Mouse (Mus musculus): ENCODE results near the gene Fam69a. TPM values are rescaled to one million over a fixed set of nuclear protein-coding genes. Genes with fewer than 3 reads are reported as not detected.
"Not testable (repeated sequence)": the region's sequence is repeated elsewhere in the genome, so short reads cannot be mapped to it uniquely, and the experiment has no call there.

Fam69a gene
- 0.94 TPM in 1 of 2 replicates, not detected in the other for polyA plus RNA-seq (2012; ENCODE audit: insufficient read depth, low replicate concordance)

- peak within 1 kb of the TSS; percentile 94 for H3K4me3 ChIP-seq (replicated peaks)
- TF ChIP-seq GATA1 (IDR thresholded peaks at IDR 0.05; ENCODE audit: borderline replicate concordance, low read length) (no peak), FLI1 (IDR thresholded peaks at IDR 0.05; ENCODE audit: low read length) (no peak)
Observed at GRCm38 (mm10) chr5:107986967-107987834, at the start of gene Fam69a. Gene Fam69a, minus strand, starts transcription at chr5:107987085.

DNA sequence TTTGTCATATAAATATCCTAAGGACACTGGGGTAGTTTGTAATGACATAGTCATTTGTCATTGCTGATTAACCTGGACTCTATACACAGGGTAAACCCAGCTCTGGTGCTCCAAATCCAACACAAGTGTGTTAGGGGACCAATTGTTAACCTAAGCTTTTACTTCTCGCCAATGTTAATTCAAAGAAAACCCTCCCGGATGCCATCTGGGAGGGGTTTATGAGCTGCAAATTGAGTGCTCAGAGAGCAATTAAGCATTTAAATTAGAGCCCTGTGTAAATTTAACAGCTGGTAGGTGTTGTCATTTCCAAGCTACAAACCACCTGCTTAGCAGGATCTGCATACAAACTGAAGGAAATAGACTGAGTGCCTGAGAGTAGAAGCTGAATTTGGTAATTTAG, 48.6 kb upstream of the Fam69a start:
- H3K9me3 ChIP-seq = no peaks in the 10 kb centered on the region
- H3K4me3 ChIP-seq (replicated peaks) = no peak overlapping the region
- no peaks in the 10 kb centered on the region for H3K36me3 ChIP-seq (replicated peaks; ENCODE audit: low read length)
- TF ChIP-seq FLI1 (IDR thresholded peaks at IDR 0.05; ENCODE audit: low read length) (no peak), GATA1 (IDR thresholded peaks at IDR 0.05; ENCODE audit: borderline replicate concordance, low read length) (no peak)
- peaks cover 12% of the 10 kb centered on the region for H3K4me1 ChIP-seq
- no peaks in the 10 kb centered on the region for H3K27me3 ChIP-seq (replicated peaks)

More at GRCm38 (mm10) chr5:107986967-107987834, at the start of gene Fam69a:
- Histone ChIP-seq H3K27me3 (replicated peaks) (no peaks in the 10 kb centered on the region), H3K4me1 (peaks cover 46% of the 10 kb centered on the region), H3K36me3 (replicated peaks; ENCODE audit: low read length) (peaks cover 2% of the 10 kb centered on the region), H3K9me3 (no peaks in the 10 kb centered on the region)

- Histone ChIP-seq H3K4me3 (replicated peaks) (no peak overlapping the region), H3K27me3 (replicated peaks) (no peaks in the 10 kb centered on the region), H3K9me3 (no peaks in the 10 kb centered on the region), H3K4me1 (peaks cover 15% of the 10 kb centered on the region), H3K36me3 (replicated peaks; ENCODE audit: low read length) (no peaks in the 10 kb centered on the region)
- TF ChIP-seq FLI1 (IDR thresholded peaks at IDR 0.05; ENCODE audit: low read length) (no peak), GATA1 (IDR thresholded peaks at IDR 0.05; ENCODE audit: borderline replicate concordance, low read length) (no peak)
Observed at GRCm38 (mm10) chr5:108034194-108034593, 47.3 kb upstream of the Fam69a start.

GRCm38 (mm10) chr5:108031267-108031666, 44.4 kb upstream of the Fam69a start:
- H3K27me3 ChIP-seq (replicated peaks) = no peaks in the 10 kb centered on the region
- no peaks in the 10 kb centered on the region for H3K9me3 ChIP-seq
- no peaks in the 10 kb centered on the region for H3K36me3 ChIP-seq (replicated peaks; ENCODE audit: low read length)
- TF ChIP-seq FLI1 (IDR thresholded peaks at IDR 0.05; ENCODE audit: low read length) (no peak), GATA1 (IDR thresholded peaks at IDR 0.05; ENCODE audit: borderline replicate concordance, low read length) (no peak)
- peaks cover 28% of the 10 kb centered on the region for H3K4me1 ChIP-seq
- H3K4me3 ChIP-seq (replicated peaks) = no peak overlapping the region

DNA sequence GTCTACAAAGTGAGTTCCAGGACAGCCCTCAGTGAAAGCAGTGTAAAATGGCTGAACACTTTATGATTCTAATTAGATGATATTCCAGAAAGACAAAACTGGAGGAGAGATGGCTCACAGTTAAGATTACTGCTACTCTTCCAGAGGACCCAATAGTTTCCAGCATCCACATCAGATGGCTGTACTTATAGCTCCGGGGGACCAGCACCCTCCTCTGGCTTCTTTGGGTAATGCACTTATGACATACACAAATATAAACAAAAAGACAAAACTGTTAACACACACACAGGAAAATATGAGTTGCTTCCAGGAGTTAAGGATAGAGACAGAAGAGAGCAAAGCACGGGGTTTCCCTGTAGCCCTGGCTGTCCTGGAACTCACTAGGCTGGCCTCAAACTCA, 43.1 kb upstream of the Fam69a start:
- no peak for TF ChIP-seq GATA1 (IDR thresholded peaks at IDR 0.05; ENCODE audit: borderline replicate concordance, low read length)
- TF ChIP-seq FLI1 (IDR thresholded peaks at IDR 0.05; ENCODE audit: low read length) = no peak
- Histone ChIP-seq H3K4me3 (replicated peaks) (no peak overlapping the region), H3K36me3 (replicated peaks; ENCODE audit: low read length) (no peaks in the 10 kb centered on the region), H3K9me3 (no peaks in the 10 kb centered on the region), H3K27me3 (replicated peaks) (no peaks in the 10 kb centered on the region), H3K4me1 (peaks cover 28% of the 10 kb centered on the region)

DNA sequence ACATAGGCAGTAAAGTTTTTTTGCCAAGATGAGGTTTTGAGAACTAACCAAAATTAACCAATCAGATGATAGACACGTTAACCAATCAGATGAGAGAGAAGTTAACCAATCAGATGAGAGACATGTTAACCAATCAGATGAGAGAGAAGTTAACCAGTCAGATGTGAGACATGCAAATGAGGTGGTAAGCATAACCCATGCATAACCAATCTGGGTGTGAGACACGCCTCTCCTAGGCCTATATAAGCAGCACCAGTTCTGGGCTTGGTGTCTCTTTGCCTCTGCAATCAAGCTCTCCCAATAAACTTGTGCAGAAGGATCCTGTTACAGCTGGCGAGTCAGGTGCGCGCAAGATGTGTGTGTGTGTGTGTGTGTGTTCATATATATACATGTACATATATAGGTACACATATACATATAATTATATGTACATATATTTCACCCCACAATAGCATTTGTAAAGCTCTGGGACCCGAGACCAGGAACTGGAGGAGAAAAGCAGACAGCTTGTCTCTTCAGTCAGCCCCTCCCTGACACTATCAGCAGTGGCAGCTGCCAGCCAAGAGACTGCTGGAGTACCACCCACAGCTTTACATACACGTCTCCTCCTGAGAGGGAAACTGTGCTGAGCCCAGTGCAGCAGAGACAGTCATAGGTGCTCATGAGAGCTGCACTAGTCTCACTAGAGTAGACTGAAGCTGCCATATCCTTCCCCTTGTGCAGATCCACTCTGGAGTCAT, 42.1 kb upstream of the Fam69a start:
- H3K9me3 ChIP-seq; H3K4me3 ChIP-seq (replicated peaks); H3K36me3 ChIP-seq (replicated peaks; ENCODE audit: low read length); H3K27me3 ChIP-seq (replicated peaks): not testable (repeated sequence)
- peaks cover 28% of the 10 kb centered on the region for H3K4me1 ChIP-seq

DNA sequence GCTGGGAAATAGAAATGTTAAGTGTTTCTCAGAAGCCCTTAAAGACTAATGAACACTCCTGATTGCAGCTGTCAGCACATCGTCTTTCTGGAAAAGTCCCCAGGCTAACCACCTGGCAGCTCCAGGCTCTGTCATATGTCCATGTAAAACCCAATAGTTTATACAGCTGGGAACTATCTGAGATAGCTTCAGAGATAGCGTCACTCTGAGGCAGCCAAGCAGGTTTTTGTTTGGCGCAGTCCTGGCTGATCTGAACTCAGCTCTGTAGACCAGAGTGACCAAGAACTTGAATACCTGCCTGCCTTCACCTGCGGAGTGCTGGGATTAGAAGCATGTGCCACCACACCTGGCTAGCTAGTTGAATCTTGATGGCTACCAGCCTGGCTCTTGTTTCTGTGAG, 41.3 kb upstream of the Fam69a start:
- no peak overlapping the region for H3K4me3 ChIP-seq (replicated peaks)
- no peaks in the 10 kb centered on the region for H3K9me3 ChIP-seq
- no peaks in the 10 kb centered on the region for H3K27me3 ChIP-seq (replicated peaks)
- TF ChIP-seq GATA1 (IDR thresholded peaks at IDR 0.05; ENCODE audit: borderline replicate concordance, low read length) (no peak), FLI1 (IDR thresholded peaks at IDR 0.05; ENCODE audit: low read length) (no peak)
- no peaks in the 10 kb centered on the region for H3K36me3 ChIP-seq (replicated peaks; ENCODE audit: low read length)
- H3K4me1 ChIP-seq = peaks cover 28% of the 10 kb centered on the region

GRCm38 (mm10) chr5:108021346-108021745, 34.5 kb upstream of the Fam69a start:
- Histone ChIP-seq H3K4me3 (replicated peaks) (no peak overlapping the region), H3K36me3 (replicated peaks; ENCODE audit: low read length) (no peaks in the 10 kb centered on the region), H3K27me3 (replicated peaks) (no peaks in the 10 kb centered on the region), H3K9me3 (no peaks in the 10 kb centered on the region), H3K4me1 (peaks cover 14% of the 10 kb centered on the region; the same call in 1 of the 2 replicates)
- TF ChIP-seq FLI1 (IDR thresholded peaks at IDR 0.05; ENCODE audit: low read length) = no peak
- TF ChIP-seq GATA1 (IDR thresholded peaks at IDR 0.05; ENCODE audit: borderline replicate concordance, low read length) = no peak

- Histone ChIP-seq H3K4me1 (peaks cover 14% of the 10 kb centered on the region; the same call in 1 of the 2 replicates), H3K27me3 (replicated peaks) (no peaks in the 10 kb centered on the region), H3K9me3 (no peaks in the 10 kb centered on the region), H3K36me3 (replicated peaks; ENCODE audit: low read length) (no peaks in the 10 kb centered on the region), H3K4me3 (replicated peaks) (no peak overlapping the region)
- TF ChIP-seq GATA1 (IDR thresholded peaks at IDR 0.05; ENCODE audit: borderline replicate concordance, low read length) (no peak), FLI1 (IDR thresholded peaks at IDR 0.05; ENCODE audit: low read length) (no peak)
Observed at GRCm38 (mm10) chr5:108019367-108019766, 32.5 kb upstream of the Fam69a start.

- no peak for TF ChIP-seq GATA1 (IDR thresholded peaks at IDR 0.05; ENCODE audit: borderline replicate concordance, low read length)
- no peak for TF ChIP-seq FLI1 (IDR thresholded peaks at IDR 0.05; ENCODE audit: low read length)
- Histone ChIP-seq H3K9me3 (no peaks in the 10 kb centered on the region), H3K27me3 (replicated peaks) (no peaks in the 10 kb centered on the region), H3K4me1 (peaks cover 14% of the 10 kb centered on the region), H3K4me3 (replicated peaks) (no peak overlapping the region), H3K36me3 (replicated peaks; ENCODE audit: low read length) (no peaks in the 10 kb centered on the region)
Observed at GRCm38 (mm10) chr5:108017232-108017631, 30.3 kb upstream of the Fam69a start.
